Mouse (Mus musculus): ENCODE measurements around the gene Kalrn.

The Kalrn gene

DNA sequence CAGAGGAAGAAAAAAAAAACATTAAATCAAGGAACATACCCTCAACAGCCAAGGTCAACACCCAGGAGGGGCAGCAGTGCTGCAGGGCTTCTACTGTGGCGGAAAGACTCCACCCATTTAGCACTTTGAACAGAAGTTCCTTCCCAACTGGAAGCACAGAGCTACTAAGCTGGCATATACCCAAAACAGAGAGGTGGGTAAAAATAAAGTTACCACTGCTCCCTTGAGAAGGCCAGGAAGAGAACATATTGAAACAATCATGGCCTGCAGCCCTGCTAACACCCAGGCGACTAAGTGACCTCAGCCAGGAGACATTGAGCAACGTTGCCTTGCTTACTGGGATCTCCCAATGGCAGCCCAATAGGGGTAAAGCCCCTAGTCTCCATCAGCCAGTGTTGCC lies 79.4 kb downstream of the Kalrn start:
- no peak for DNase-seq

DNA sequence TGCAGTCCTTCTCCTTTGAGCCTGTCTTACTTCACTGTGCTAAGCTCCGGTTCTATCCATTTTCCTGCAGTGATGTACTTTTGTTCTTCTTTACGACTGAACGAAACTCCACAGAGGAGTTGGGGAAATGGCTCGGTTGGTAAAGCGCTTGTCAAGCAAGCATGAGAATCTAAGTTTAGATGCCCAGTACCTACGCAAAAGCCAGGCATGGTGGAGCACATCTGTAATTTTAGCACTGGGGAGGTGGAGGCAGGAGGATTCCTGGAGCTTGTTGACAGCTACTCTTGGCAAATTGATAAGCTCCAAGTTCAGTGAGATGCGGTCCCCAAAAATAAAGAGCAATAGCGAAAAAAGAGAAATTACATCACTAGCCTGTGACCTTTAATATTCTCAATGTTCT lies 82.1 kb downstream of the Kalrn start:
- no peak for DNase-seq

DNA sequence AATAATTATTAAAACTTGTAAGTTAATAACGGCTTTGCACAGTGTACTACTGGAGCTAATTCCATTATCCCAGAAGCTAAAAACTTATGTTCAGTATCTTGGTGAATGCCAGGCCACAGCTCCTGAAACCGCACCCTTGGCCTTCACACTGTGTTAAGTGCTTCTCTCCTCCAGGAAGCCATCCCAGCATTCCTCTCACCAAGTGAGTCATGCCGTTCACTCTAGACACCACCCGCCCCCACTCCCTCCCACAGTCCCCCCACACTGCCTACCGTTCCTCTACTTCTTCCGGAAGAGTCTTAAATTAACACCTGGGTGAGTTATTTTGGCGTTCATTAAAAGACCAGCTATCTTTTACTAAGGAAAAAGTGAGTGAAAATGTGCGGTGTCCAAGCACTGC lies 82.8 kb downstream of the Kalrn start:
- DNase-seq = no peak

DNA sequence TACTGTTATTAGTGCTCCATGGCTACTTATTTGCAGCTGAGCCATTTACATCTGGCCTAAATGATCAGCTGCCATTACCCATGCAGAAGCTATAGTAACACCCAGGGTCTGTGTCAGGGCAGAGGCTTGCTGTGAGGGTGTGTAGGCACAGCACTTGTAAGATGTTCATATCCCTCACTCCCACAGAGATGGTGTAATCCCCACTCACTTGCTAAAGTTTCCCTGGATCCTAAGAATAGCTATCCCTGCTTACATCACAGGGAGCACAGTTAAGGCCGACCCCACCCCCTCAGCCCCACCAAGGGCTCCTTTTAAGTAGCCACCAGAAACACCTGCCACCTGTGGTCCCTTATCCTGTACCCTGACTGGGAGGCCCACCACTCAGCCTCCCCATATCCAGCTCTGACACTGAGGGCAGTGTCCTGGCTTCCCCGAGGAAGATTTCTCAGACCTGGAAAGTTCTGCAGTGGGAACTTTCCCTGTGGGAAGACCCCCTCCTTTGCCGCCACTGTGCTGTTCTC lies 83.5 kb downstream of the Kalrn start:
- no peak for DNase-seq

DNA sequence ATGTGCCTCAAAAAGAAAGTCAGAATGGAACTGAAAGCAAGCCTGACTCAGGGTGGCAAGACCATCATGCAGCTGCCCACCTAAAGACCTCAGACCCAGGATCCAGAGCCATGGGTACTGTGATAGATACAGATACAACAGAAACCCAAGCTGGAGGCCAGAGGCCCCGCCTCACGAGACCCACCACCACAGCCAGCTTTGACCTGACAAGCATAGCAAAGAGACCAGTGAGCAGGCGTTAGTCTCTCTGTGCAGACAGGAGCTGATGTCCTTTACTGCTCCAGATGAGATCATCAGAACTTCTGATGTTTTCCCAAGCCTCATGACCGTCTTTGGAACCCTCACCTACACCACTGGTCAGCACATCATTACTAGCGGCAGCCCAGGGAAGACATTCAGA lies 85.5 kb downstream of the Kalrn start:
- no peak for DNase-seq

DNA sequence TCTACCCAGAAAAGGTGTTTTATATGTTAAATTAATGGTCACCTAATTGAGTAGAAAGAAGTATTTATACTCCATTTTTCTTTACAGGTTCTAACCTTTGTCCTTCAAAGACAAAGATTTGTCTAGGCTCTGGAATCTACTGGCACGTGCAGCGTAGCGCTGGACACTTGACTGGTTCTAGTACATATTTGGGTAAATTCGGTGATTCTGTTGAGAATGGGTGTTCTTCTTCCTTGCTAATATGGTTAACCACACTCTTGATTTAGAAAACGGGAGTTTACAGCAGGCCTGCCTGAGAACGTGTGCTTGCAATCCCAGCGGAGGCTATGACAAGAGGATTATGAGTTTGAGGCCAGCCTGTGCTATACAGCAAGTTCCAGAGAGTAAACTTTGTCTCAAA lies 86.1 kb downstream of the Kalrn start:
- no peak for DNase-seq

DNA sequence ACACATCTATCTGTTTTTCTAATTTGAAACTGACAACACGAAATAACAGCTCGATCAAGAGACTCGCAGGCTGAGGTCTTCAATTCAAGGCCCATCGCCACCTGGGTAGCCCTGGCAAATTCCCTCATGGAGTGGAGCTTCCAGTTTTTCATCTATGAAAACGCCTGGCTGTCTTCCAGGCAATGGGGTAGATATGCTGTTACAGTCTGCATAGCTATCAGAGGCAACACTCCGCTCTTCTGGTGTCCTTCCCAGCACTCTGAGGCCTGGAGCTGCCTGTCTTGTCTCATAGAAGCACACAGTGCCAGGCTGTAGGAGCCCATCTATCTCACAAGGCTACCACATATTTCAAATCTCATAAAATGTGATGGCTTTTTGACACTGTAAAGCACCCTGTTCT lies 87.8 kb downstream of the Kalrn start:
- no peak for DNase-seq

DNA sequence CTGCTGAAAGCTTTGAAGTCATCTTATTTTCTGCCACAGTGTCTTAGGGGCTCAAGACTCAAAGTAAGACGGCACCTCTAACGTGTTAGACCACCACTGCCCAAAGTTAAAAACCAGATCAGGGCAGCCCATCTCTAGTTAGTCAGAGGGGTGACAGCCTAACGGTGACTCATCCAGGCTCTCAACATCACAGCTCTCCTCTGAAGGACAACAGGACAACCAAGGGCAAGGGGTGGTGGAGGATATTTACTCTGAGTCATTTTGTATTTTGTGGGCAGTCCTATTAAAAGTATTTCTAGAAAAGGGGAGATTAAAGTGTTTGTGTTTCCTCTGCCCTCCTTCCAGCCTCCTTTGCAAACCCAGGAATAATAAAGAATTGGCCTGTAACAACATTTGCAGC lies 88.4 kb downstream of the Kalrn start:
- no peak for DNase-seq

DNA sequence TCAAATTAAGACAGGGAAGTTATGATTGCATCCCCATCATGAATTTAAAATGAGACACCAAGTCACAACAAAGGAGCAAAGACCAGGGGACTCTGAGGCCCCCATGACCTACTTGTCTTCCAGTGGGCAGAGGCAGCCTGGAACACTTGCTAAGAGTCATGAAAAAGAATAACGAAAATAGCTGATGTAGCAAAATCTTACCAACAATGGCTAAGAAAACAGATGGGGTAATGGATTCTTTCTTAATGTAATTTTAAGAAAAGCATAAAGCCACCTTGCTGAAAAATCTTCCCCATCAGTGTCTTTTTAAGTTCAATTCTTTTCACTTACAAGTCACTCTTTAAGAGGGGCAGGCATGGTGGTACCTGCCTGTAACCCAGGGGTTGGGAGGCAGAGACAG lies 89.1 kb downstream of the Kalrn start:
- DNase-seq = no peak

DNA sequence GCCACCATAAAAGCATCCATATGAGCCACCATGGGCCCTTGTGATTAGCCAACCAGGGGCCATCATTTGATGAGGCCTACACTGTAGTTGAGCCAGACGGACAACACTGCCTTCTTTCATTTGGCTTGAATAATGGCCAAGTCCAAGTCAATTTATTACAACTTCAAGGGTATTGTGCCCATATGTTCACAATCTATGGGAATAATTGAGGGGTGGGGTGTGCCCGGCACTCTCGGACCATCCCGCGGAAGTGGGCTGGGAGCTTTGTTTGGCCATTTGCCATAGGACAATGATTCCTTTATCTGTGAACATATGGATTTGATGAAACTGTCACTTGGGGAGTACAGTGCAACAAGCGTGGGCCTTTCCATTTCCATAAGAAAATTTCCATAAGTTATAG lies 89.6 kb downstream of the Kalrn start:
- DNase-seq = no peak

DNA sequence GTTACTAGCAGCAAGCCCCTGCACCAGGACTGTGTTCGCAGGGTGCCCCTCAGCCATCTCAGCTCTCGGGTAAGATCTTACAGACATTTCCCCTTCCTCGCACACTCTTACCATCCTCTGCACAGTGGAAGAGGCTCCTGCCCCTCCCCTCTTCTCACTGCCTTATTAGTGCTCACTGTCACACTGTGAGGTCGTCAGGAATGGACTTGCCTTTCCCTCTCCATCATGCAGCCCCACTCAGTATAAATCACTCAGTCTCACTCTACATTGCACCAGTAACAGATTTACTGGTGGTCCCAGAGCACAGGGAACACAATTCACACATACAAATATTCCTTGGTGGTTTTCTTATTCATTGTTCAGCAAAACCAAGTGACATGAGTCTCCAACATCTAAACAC lies 98.6 kb downstream of the Kalrn start:
- no peak for DNase-seq

DNA sequence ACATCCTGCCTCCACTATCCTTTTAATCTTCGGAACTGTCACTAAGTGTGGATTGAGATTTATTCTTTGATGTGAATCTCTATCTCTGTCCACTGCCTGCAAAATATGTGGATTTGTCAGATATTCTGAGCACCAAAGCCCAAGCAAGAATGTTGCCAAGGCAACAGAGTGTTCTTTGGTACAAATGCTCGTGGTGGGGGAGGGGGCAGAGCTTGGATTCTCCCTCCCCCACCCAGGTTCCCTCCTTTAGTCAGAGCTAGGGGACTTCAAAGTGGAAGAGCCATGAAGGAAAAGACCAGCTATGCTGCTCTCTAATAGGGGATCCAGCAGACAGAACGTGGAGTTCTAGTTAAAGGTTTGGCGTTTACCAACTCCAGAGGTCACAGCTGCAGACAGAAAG lies 99.4 kb downstream of the Kalrn start:
- DNase-seq = no peak

DNA sequence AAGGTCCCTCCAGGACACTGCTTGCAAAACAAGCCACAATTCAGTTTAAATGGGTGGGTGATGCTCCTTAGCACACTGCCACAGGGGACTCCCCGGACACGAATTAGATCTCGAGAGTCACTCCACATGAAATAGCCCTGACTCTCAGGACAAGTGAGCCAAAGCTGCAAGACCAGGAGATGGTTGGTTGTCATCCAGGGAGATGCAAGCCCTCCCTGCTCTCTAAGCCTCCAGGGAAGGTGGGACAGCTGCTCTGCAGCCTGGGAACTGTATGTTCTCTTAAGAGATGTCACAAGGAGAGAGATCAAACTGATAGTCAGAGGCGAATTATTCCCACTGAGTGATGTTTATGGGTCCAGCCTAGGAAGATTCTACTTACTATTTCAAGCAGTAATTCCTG lies 101.9 kb downstream of the Kalrn start:
- no peak for DNase-seq

DNA sequence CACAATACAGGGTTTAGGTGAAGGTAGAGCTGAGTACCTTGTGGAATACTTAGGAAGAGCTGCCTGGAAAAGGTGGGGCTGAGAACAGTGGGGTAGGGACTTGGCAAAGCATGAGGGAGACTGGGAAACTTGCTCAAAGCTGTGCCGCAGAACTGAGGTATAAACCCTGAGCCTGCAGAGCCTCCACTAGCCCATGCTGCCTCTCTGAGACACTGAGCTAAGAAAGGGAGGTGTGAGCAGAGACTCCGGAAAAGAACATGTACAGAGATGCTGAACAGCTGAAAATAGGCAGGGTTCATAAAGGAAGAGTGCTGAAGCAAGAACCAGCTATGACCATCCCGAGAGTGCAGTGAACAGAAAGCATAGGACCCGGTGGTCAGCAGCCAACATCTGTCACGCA lies 103.0 kb downstream of the Kalrn start:
- DNase-seq = no peak

DNA sequence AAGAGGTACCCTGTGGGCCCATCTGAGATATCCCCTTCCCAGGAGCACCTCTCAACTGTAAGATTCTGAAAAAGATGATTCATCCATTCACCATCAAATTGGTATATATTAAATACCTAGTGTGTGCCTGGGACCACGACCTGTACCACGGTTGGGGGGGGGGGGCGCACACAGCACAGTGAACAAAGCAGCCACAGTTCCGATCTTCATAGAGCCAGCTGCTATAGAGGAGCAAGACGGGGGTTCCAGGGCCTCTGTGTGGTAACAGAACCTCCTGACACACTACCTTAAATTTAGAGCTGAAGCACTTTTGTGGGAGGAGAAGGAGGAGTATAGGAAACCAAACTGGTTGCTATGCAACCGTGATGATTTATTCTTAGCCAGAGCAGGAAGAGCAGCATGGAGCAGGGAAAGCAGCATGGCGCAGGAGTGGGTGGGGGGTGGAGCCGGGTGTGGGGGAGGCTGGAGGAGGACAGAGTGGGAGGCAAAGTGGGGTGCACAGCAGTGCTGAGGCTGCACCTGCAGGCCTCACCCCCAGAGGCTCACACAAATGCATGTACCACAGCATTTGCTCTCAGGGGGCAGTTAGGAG lies 104.0 kb downstream of the Kalrn start:
- DNase-seq = no peak

DNA sequence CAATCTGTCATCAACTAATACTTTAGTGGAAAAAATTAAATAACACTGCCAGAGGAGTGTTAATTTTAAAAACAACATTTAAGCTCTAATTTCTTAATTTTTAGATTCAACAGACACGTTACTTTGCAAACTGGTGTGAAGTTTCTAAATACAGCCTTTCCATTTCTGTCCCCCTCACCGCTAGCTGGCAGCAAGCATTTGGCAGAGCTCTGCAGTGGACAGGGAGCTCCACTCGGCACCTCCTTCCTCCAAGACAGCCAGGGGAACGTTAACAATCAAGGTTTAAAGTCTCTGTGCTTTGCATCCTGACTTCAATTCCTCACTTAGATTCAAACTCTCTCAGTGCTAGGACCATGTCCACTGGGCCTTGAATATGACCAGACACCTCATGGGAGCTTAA lies 106.7 kb downstream of the Kalrn start:
- DNase-seq = no peak

DNA sequence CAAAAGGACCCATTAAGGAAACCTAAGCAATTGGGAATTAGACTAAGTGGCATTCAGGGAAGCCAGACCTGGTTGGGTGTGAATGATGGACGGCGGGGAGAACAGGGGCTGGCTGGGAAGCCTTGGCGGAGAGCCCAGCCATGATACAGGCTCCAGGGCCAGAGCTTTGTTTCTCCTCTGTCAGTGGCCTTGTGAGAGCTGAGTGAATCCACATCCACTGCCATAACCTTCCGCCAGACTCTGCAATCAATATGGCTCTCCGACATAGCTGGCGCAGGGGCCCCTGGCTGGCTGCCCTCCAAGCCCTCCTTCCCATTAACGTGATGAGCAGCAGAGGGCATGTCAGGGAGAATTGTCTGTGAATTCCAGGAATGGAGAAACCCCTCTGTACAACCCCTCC lies 117.0 kb downstream of the Kalrn start:
- no peak for DNase-seq

DNA sequence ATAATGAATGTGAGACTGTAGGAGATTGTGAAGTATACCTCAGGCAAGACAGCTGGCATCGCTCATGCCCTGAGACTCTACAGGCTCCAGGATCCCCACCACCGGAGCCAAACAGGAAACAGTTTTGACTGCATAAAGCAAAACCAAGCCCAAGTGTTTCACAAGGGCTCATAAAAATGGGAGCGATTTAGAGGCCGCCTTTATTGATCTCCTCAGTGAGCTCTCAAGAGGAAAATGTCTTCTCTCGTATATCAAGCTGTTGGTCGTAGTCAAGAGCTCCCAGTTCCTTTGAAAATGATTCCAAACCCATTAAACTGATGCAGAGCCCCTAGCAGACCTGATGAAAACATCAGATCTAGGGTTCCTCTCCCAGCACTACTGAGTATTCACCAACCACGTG lies 127.7 kb downstream of the Kalrn start:
- DNase-seq = no peak

DNA sequence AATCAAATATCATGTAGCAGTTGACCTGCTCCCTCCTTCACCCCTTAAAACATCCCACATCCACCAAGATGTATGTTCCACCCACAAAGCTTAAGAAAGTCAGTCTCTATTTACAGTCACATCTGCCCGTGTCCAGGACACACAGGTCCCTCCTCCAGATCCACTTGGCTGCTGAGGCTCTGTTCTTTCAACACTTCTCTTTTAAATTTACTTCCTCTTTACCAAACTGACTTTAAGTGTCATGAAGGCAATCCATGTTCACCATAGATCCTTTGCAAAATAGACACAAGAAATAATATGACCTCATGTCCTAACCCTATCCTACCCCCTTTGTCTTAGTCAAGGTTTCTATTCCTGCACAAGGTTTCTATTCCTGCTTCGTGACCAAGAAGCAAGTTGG lies 131.6 kb downstream of the Kalrn start:
- no peak for DNase-seq

DNA sequence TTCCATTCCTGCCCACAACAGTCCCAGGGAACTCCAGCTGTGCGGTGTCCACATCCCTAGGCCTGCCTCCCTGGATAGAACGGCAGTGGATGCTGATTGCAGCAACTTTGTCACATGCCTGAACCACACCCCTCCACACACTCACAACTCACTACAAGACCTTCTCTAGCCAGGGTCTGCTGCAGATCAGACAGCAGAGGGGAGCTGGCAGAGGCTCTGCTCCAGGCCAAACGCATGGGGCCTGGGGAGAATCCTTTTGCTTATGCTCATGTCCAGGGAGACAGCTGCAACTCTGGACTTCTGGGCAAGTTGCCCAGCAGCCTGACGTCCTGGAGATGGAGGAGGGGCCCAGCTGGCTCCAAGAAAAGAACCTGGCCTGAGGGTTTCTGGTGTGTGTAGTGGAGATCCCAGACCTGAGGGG lies 132.3 kb downstream of the Kalrn start:
- DNase-seq = peak; percentile 5

DNA sequence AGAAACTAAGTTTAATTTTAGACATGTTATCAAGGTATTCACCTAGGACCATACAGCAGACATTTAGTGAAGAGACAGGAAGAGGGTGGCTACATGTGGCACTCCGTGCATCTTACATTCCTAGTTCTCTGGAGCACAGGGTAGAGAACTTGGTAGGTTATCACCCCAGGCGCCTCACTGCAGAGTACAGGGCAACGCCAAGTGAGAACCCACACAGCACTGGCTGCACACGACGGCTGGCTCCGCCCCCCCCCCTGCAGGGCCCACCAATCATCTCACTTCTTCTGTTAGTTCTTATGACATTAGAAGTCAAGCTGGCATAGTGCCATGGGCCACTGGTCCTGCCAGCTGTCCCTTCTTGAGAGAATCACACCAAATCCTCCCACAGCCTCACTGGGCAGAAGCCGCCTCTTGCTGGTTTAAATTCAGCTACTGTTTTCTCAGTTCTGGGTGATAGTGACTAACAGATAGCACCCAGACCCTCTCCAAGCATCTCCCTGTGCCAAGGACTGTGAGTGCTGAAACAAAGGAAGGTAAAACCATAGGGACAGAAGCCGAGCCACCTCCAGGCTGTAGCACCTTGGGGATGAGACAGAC lies 133.2 kb downstream of the Kalrn start:
- DNase-seq = no peak

DNA sequence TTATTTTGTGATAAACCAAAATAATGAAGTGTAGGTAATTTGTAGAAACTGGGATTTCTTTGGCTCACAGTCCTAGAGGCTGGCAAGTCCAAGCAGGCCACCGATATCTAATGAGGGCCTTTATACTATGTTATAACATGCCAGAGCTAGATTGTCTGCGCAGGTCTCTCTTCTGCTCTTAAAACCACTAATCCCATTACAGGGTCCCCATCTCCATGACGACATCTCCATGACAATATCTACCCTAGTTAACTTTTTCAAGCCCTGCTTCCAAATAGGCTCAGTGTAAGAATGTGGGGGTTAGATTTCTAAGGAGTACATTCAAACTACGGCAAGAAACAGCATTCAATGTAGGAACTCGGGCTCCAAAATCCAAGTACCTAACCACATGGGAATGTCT lies 143.2 kb downstream of the Kalrn start:
- DNase-seq = no peak

DNA sequence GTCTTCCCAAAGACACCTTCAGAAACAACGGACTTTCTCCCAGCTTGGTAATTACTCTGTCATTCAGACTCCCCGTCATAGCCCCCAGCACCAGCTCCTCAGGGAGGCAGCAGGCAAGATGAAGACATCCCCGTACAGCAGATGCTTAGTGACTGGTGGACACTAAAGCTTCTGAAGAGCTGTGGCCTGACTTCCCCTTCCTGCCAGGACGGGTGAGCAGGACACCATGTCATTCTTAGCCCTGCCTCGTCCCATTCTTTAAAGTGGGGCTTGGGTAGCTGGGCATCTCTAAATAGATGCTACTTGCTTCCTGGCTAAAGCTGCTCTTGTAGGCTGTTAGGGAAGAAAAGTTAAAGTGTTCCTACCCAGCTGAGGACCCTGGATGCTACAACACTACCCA lies 145.7 kb downstream of the Kalrn start:
- no peak for DNase-seq

DNA sequence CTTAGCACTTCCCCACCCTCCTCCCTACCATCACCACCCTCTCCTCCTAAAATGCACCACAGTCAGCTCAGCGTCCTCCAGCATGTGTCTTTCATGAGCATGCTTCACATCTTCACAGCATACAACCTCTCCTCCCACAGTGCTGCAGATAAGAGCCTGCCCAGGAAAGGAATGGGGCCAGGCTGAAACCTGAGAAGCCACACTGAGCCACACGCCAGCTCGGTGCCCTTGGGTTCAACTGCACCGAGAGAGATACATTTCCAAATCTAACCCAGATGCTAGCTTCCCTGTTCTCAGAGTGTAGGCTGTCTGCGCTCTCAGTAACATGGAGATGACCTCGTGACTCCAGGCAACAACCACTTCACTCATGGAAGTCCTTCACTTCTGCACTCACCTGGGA lies 151.9 kb downstream of the Kalrn start:
- no peak for DNase-seq

DNA sequence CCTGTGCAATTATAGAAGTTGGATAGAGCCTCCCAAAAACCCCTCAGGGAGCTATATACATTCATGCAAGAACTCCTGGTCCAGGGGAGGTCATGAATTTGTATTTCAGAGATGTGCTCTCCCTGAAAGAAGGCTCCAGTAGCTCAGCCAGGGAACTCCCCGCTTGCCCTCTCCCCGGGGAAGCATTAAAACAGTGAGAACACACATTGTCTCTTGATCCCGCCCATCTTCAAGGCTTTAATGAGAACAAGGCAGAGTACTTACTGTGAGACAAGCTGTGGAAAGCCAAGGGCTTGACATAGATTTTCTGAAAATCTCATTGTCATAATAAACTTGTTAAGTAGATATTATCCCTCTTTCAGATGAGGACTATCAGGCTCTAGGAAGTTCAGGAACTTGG lies 155.4 kb downstream of the Kalrn start:
- no peak for DNase-seq

All from cerebellum, adult 8-10 months (tissue).